Mouse (Mus musculus) B cell, adult 2 months (primary cell): Measurements from ENCODE around the gene Stk24.

Experiments used
- DNase-seq, 2 experiments: peaks; one replicate each; pipeline ENCODE4 v3.0.0; 2022

Gene Stk24

GRCm38 (mm10) chr14:121378243-121379115 lies 1.3 kb downstream of the Stk24 start:
- peak; percentile 67 to 69 for DNase-seq

GRCm38 (mm10) chr14:121376566-121376965 lies 3.2 kb downstream of the Stk24 start:
- no peak for DNase-seq

DNA sequence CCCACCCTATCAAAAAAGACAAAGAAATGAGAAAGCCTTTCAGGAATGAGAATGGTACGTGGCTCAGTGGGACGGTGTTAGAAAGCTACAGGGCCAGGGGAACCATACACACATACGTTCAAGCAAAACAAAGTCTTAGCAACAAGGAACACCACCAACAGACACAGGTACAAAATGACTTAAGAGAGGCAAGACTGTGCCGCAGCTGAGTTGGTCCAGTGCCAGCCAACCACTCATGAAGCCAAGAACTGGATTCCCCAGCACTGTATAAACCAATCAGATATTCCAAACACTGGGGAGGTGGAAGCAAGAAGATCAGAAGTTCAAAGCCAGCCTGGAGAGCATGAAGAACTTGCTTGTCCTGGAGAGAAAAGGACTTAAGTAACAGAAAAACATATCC lies 5.9 kb downstream of the Stk24 start:
- DNase-seq: no peak

GRCm38 (mm10) chr14:121373020-121373419 lies 6.8 kb downstream of the Stk24 start:
- peak; percentile 51 to 56 for DNase-seq

DNA sequence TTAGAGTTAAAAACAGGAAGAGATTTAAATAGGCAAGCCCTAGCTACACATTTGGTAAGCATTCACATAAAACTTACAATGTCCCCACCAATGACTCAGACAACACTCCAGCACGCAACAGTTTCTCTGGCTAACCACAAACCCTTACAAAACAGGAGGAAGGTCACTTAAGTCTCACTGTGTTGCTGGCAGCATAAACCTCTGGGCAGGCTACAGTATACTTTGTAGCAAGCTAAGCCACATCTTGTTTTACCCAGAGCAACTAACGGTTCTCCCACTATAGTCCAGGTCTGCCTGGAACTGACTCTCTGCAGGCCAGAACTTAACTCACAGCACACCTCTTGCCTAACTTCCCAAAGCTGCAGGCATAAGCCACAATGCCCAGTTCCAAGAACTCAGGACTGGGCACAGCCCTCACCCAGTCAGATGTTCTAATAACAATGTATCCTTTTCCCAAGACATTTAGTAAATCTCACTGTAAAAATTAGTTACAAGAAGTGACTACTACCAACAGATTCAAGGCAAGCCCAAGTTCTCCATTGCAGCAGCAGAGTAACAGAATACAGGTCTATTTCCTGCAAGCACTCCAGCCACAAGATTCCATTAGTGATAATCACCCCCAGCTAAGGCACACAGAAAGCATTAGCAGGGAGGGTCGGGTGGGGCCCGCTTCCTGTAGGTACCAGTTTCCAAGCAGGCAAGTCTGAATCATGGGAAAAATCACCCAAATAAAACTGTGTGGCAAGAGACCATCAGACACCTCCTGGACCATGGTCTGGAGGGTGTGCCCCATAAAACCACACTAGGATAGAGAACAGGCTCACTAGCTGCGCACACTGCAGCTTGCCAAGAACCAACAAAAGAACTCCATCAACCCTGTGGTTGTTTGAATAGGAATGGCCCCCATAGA lies 7.6 kb downstream of the Stk24 start:
- peak in 1 of 2 experiments; percentile 36 for DNase-seq

GRCm38 (mm10) chr14:121369385-121369784 lies 10.4 kb downstream of the Stk24 start:
- DNase-seq: peak in 1 of 2 experiments; percentile 17

DNA sequence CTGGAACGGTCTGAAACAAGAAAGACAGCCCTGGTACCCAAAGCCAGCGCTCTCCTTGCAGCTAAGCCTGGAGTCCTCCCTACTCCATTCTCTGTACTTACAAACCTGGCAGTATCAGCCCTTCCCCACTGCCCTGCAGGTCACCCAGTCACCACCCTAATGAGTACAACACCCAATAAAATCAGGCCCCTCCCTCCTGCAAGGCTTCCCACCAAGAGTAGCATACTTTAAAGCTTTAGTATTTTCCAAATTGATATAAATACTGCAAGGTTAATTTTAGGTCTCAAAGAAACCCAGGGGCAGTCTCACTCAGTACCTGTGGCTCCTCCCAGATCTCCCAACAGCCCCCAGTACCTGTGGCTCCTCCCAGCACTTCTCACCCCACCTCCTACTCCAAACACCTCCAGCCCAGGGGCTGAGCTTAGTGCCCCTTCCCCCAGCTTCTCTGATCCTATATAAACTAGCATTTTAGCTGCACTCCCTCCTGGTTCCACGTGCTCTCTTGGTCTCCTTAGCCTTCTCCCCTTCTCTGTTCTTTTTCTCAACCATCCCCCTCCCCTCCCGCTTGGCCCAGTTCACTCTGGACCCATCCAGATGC lies 11.6 kb downstream of the Stk24 start:
- peak; percentile 21 for DNase-seq

- peak; percentile 85 to 91 for DNase-seq
These were observed 13.7 kb downstream of the Stk24 start for GRCm38 (mm10) chr14:121365991-121366728.

- peak in 1 of 2 experiments; percentile 27 for DNase-seq
These were observed 14.4 kb downstream of the Stk24 start for GRCm38 (mm10) chr14:121365390-121365789.

- DNase-seq: no peak
These were observed 15.5 kb downstream of the Stk24 start for GRCm38 (mm10) chr14:121364282-121364681.

DNA sequence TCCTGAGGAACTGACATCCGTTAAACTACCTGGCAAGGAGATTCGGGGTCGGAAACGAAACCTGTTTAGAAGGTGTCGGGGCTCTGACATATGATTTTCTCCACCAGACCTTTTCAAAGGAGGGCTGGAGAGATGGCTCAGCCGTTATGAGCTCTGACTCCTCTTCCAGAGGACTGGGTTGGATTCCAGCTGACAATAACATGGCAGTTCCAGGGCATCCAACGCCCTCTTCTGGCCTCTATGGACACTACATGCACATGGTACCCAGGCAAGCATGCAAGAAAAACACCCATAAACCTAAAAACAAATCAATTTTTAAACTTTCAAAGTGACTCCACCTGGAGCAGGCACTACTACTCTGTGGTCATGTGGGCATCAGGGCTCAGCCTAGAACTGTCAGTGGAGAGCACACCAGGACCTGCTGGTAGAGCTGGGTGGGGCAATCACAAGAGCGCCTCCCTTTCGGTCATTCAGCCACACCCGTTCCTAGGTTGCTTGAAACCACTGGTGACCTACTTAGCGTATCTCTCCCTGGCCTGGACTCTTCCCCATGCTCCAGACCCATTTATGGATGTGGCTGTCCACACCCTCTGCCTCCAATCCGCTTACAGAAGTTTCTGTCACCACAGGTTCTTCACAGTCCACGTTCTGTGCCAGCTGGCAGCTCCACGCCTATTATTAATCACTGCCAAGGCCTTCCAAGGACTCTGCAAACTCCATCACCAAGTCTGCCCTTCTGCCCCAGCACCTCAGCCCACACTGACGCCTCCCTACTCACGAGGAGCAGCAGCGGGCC lies 18.3 kb downstream of the Stk24 start:
- DNase-seq: peak; percentile 50 to 51

GRCm38 (mm10) chr14:121359850-121360249 lies 20.0 kb downstream of the Stk24 start:
- DNase-seq: no peak

- DNase-seq: no peak
These were observed 20.8 kb downstream of the Stk24 start for GRCm38 (mm10) chr14:121359015-121359414.

GRCm38 (mm10) chr14:121358327-121358726 lies 21.5 kb downstream of the Stk24 start:
- DNase-seq: no peak

DNA sequence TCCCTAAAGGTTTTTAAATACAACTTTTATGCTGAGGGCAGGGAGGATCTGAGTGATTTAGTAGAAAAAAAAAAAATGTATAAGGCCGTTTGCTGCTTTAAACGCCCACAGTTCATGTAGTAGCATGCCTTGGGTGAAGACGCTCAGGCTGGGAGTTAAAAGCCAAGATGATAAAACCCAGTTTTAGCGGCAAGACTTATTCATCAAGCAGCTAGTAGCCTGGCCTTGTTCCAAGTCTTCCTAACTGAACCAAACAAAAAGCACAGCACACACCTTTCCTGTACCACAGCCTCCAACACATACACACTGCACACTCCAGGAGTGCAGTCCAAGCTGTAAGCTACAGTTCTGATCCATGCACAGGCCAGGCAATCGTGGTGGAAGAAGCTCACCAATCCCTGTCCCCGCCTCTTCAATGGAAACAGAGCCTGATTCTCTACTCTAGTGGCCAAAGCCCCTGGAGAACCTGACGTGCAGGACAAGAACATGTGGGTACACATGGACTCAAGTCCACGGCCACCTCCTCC lies 23.4 kb downstream of the Stk24 start:
- no peak for DNase-seq

- DNase-seq: no peak
These were observed 24.1 kb downstream of the Stk24 start for GRCm38 (mm10) chr14:121355732-121356131.

- DNase-seq: no peak
These were observed 26.0 kb downstream of the Stk24 start for GRCm38 (mm10) chr14:121353648-121354377.

DNA sequence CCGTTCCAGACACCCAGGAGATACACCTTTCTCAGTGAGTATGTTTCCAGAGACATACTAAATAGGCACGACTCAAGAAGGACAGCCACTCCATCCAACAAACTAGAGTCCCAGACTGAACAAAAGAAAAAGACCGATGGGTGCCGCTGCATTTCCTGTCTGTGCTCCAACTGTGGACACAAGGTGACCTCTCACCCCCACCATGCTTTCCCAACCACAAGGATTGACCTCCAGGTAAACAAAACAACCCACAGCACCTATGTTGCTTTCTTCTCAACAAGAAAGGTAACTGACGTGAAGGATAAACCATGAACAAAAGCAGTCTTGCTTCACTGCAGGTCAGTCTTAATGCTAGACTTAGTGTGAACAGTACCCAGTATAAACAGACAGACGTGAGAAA lies 27.1 kb downstream of the Stk24 start:
- DNase-seq: no peak

- DNase-seq: no peak
These were observed 28.1 kb downstream of the Stk24 start for GRCm38 (mm10) chr14:121351737-121352136.

GRCm38 (mm10) chr14:121350011-121350410 lies 29.8 kb downstream of the Stk24 start:
- no peak for DNase-seq

DNA sequence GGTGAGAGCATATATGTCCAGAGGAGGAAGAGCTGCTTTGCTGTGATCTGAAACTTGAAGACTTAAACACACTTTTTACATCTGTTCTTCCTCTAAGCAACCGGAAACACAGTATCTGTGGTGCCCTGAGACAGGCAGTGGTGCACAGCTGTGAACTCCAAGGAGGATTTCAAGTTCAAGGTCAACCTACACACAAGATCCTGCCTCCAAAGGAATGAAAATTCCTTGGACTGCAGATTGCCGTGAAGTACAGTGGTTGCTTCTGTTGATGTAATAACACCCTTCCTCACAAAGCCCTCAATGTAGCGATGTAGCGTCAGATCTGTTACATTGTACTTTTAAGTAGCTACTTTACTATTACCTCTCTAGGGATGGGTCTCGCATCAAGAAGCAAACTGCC lies 30.5 kb downstream of the Stk24 start:
- DNase-seq: peak; percentile 49 to 50
